Mouse (Mus musculus): ENCODE data around the gene Gga3. TPM values are rescaled to one million over a fixed set of nuclear protein-coding genes. Genes with fewer than 3 reads are reported as not detected.

Gga3 gene
- polyA plus RNA-seq, 1 experiment, result 25.4 TPM

DNA sequence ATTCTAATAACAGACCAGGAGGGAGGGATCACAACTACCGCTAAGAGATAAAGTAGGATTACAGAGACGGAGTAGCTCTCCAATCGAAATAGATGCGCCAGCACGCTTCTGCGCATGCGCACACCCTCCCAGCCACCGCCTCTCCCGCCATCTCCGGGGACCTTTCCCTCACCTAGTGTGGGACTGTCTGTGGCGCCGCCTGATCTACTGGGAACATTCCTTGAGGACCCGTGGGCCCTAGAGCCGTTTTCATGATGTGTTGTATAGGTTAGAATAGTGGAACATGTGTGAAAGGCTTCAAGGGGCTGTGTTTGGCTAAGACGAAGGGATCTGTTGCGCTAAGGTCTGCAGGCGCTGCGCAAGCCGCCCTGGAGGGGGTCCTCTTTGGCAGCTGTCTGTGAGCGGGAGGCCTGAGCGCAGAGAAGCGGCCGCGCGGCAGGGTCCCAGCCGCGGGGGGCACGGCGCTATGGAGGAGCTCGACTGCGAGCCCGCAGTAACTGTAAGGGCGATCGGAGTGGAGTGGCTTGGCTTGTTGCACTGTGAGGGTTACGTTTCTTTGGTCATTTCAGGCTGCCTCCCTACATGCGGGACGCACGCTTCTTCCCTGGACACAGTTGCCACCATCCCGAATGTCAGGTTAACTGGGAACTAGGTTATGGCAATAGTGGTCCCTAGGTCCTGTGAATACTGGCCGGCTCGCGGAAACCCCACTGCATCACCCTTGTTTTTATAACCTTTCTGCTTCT, 39.6 kb downstream of the Gga3 start, which contains the start of gene Nup85:
Gene Nup85 (plus strand): TSS at position 371 of the 746 bp plus-strand sequence.
- peak; percentile 93 for DNase-seq (ENCODE audit: low spot score)

DNA sequence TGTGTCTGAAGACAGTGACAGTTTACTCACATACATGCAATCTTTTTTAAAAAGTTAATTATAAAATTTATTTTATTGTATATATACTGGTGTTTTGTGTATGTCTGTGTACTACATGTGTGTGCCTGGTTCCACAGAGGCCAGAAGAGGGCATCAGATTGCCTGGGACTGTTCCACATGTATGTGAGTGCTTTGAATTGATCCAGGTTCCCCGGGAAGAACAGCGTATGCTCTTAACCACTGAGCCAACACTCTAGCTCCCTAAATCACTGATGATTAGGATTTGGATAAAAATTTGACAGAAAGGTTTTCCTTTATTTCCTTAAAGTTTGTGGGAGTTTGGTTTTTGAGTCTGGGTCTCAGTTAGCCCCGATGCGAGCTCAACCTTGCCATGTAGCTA, 40.4 kb downstream of the Gga3 start:
- DNase-seq (ENCODE audit: low spot score), result no peak

DNA sequence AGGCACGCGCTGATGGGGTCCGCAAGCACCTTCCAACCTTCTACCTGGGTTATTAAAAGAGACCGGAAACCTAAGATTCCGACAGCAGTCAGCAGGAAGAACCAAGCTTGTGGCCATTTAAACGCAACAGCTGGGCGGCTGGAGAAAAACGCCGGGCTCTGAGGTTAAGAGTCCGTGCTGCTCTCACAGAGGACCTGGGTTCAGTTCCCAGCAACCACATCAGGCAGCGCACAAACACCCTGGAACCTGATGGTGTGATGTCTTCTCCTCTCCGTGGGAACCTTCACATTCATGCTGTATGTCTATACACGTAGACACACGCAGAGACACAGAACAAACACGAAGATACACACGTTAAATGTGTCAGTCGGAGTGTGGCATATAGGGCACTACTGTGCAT, 48.1 kb downstream of the Gga3 start:
- no peak for DNase-seq (ENCODE audit: low spot score)

DNA sequence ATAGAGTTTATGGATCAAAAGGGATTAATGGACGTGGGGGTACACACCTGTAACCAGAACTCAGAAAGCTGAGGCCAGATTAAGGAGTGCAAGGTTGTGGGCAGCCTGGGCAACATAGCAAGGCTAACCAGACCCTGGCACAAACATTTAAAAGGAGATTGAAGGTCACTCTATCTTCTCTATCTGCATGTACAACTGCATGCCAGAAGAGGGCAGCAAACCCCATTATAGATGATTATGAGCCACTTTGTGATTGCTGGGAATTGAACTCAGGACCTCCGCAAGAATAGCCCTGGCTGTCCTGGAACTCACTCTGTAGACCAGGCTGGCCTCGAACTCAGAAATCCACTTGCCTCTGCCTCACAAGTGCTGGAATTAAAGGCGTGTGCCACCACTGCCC, 51.1 kb downstream of the Gga3 start:
- no peak for DNase-seq (ENCODE audit: low spot score)

DNA sequence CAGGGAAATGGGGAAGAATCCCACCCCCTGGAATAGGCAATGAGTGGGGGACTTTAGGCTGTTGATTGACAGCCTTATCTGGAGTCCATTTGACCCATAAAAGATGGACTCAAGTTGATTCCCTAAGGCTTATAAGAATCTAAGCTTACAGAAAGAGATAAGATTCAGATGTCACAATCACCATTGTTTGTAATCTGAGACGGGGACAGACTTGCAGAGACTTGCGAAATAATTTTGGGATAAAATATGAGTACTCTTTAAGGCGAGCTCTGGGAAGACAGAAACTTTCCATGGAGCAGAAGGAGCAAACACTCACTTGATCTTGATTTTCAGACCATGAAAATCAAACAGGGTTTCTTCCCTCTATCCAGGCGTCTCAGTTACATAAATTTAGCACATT, 60.3 kb downstream of the Gga3 start:
- DNase-seq (ENCODE audit: low spot score), result no peak

DNA sequence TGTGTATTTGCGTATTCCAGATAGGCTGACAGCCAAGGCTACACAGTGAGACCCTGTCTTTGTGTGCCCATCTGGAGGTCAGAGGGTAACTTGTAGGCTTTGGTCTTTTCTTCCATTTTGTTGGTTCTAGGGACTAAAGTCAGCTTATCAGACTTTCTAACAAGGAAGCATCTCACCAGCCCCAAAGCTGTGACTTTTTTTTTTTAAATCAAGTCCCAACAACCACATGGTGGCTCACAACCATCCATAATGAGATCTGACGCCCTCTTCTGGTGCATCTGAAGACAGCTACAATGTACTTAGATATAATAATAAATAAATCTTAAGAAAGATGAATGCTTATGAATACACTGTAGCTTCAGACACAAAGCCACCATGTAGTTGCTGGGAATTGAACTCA, 65.8 kb downstream of the Gga3 start:
- DNase-seq (ENCODE audit: low spot score), result no peak

DNA sequence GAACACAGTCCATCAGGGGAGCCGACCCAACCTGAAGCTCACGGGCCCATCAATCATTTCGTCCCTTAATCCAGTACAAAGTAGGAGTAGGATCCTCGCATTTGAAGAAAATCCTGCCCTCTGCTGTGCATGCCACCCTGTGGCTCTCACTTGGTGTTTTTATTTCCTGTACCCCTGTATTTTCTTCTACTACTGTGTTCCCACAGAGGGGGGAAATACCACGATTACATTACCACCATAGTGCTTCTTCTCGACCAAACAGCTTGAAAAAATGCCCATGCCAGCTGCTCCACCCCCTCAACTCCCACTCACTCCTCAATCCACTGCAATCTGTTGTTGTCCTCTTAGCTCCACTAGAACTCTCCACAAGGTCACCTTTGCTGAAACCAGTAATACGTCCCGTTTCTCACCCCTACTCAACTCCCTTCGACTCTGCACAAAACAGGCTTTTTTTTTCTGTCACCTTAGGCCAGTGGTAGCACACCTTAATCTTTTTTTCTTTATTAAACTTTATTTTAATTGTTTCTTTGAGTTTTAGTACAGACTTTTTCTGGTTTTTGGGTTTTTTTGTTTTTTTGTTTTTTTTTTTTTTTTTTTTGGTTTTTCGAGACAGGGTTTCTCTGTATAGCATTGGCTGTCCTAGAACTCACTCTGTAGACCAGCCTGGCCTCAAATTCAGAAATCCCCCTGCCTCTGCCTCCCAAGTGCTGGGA, 66.8 kb downstream of the Gga3 start:
- no peak for DNase-seq (ENCODE audit: low spot score)

DNA sequence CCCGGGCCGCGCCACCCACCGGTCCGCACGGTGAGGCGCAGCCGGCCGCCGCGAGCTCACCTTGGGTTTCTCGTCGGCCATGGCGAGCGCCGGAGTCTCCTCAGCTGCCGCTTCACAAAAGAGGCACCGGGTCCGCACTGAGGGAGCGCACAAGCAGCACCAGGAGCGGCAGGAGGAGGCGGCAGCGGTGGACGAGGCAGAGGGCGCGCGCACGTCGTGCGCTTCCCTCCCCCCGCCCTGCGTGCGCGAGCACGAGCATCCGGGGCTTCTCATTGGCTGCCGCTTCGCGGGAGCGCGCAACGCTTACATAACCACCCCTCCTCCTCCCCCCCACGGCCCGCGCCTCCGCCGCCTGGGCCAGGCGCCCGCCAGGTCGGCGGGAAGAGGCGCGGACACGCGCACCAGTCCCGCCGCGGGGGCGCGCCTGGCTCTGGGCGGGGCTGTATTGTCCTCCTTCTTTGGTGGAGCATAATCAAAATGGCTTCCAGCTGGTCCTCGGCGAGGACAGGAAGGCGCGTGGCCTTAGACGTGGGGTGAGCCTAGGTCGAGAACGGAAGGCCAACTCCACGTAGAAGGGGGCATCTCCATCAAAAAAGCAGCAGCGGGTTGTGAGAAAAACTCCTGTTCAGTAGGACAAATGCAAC, 67.7 kb downstream of the Gga3 start, which contains the start of gene Sumo2:
Gene Sumo2 (minus strand): TSS at position 239 of the 644 bp plus-strand sequence.
- DNase-seq (ENCODE audit: low spot score), result peak; percentile 99

DNA sequence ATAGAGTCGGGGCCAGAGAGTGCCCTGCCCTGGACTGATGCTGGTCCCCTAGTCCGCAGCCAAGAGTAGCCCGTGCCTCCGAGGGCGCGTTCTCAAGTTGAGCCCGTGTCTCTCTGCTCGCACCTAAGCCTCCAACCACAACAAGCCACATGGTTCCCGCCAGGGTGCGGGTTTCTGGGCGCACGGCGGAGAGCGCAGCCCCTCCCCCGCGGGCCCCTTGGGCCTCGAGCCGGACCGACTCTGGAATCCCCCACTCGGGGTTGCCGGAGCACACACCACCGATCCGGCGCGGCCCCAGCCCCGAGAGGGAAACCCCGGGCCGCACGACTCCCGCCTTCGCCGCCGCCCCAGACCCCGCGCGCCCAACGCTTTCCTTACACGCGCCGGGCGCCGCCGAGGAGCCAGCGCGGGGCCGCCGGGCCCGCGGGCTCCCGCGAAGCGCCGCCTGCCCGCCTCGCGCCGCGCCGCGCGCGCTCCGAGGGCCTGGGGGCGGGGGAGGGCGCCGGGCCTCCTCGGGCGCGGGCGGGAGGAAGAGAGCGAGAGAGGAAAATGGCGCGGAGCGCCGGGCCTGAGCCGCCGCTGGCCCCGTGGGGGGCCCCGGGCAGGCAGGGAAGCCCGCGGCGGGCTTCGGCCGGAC, 68.3 kb downstream of the Gga3 start:
- peak; percentile 60 for DNase-seq (ENCODE audit: low spot score)

DNA sequence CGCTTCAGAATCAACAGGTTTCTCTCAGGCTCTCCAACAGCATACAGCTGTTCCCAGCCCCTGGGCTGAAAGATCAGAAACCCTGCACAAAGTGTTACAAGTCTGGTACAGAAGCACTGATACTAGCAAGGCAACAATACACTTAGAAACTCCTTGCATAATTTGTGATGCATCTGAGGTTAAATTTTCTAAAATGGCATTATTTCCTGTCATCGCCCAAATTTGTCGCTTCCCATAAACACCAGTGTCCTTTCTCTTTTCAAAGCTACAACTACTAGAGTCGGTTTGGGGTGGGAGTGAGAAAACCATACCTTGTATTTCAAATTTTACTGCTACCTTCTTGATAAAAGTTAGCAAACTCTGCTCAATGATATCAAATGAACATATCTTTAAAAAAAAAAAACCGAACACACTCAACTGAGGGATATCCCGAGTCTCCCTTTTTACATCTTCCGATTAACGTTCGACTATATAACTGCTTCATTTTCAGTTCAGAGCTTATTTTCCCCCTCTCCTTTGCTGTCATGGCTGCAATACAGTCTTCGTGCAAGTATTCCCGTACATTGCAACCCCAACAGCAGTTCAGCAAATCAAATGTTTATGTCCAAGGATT, 69.0 kb downstream of the Gga3 start:
- no peak for DNase-seq (ENCODE audit: low spot score)

Other genes with a start within 250 kb of the Gga3 start
- 28.4 and 30.5 TPM in 2 replicates for gene Hid1, start 236.3 kb downstream of the Gga3 start, polyA plus RNA-seq (2012; rRNA removed)
- gene Cdr2l, start 222.1 kb downstream of the Gga3 start, polyA plus RNA-seq (2012; rRNA removed), result 10.8 and 11.9 TPM in 2 replicates
- 89.3 and 89.6 TPM in 2 replicates for gene Mrpl58, start 200.3 kb downstream of the Gga3 start, polyA plus RNA-seq (2012; rRNA removed)
- 561 and 600 TPM in 2 replicates for gene Atp5h, start 184.1 kb downstream of the Gga3 start, polyA plus RNA-seq (2012; rRNA removed)
- 35.6 TPM in 2 replicates for gene Kctd2, start 183.9 kb downstream of the Gga3 start, polyA plus RNA-seq (2012; rRNA removed)
- 0.04 and 0.09 TPM in 2 replicates for gene Trim80, start 163.5 kb downstream of the Gga3 start, polyA plus RNA-seq (2012; rRNA removed)
- 0.83 and 1.1 TPM in 2 replicates for gene Slc16a5, start 141.6 kb downstream of the Gga3 start, polyA plus RNA-seq (2012; rRNA removed)
- gene Armc7, start 128.4 kb downstream of the Gga3 start, polyA plus RNA-seq (2012; rRNA removed), result 6.9 and 7.0 TPM in 2 replicates
- 70.9 and 80.1 TPM in 2 replicates for gene Nt5c, start 112.2 kb downstream of the Gga3 start, polyA plus RNA-seq (2012; rRNA removed)
- gene Jpt1, start 89.7 kb downstream of the Gga3 start, polyA plus RNA-seq (2012; rRNA removed), result 89.2 and 102 TPM in 2 replicates
- 274 and 303 TPM in 2 replicates for gene Sumo2, start 67.8 kb downstream of the Gga3 start, polyA plus RNA-seq (2012; rRNA removed)
- 54.2 and 77.1 TPM in 2 replicates for gene Nup85, start 39.6 kb downstream of the Gga3 start, polyA plus RNA-seq (2012; rRNA removed)
- gene Mrps7, start 126 bp downstream of the Gga3 start, polyA plus RNA-seq (2012; rRNA removed), result 36.1 and 39.5 TPM in 2 replicates
- 79.9 and 89.7 TPM in 2 replicates for gene Mif4gd, start 8.9 kb upstream of the Gga3 start, polyA plus RNA-seq (2012; rRNA removed)
- gene Slc25a19, start 24.2 kb upstream of the Gga3 start, polyA plus RNA-seq (2012; rRNA removed), result 30.0 and 31.7 TPM in 2 replicates
- 57.2 and 62.8 TPM in 2 replicates for gene Grb2, start 104.5 kb upstream of the Gga3 start, polyA plus RNA-seq (2012; rRNA removed)
- 20.8 and 25.9 TPM in 2 replicates for gene Tmem94, start 161.4 kb upstream of the Gga3 start, polyA plus RNA-seq (2012; rRNA removed)
- gene Caskin2, start 209.6 kb upstream of the Gga3 start, polyA plus RNA-seq (2012; rRNA removed), result 20.6 and 25.2 TPM in 2 replicates
- gene Tsen54, start 210.7 kb upstream of the Gga3 start, polyA plus RNA-seq (2012; rRNA removed), result 18.7 and 21.4 TPM in 2 replicates
- gene Llgl2, start 220.0 kb upstream of the Gga3 start, polyA plus RNA-seq (2012; rRNA removed), result 42.4 and 54.0 TPM in 2 replicates

Measured in urinary bladder, adult 2 months (tissue).